Mouse (Mus musculus): ENCODE data around the gene Fam131c. TPM values are rescaled to one million over a fixed set of nuclear protein-coding genes. Genes with fewer than 3 reads are reported as not detected.

The Fam131c gene
- total and polyA plus RNA-seq, 3 experiments = not detected

Other genes with a start within 250 kb of the Fam131c start
- 82.5 and 106 TPM in 2 replicates for gene Szrd1, start 228.4 kb upstream of the Fam131c start, total RNA-seq (2012; rRNA removed)
- 77.8 and 80.9 TPM in 2 replicates for gene Szrd1, start 228.4 kb upstream of the Fam131c start, total RNA-seq (2014; rRNA removed)
- 126 and 143 TPM in 2 replicates for gene Szrd1, start 228.4 kb upstream of the Fam131c start, polyA plus RNA-seq (2012; ENCODE audit: insufficient read length, low read depth)
- 14.4 and 17.3 TPM in 2 replicates for gene Fbxo42, start 220.3 kb upstream of the Fam131c start, total RNA-seq (2012; rRNA removed)
- gene Fbxo42, start 220.3 kb upstream of the Fam131c start, total RNA-seq (2014; rRNA removed) = 8.6 and 9.8 TPM in 2 replicates
- 16.5 and 20.1 TPM in 2 replicates for gene Fbxo42, start 220.3 kb upstream of the Fam131c start, polyA plus RNA-seq (2012; ENCODE audit: insufficient read length, low read depth)
- gene Rsg1, start 154.3 kb upstream of the Fam131c start, total RNA-seq (2012; rRNA removed) = 4.5 and 5.3 TPM in 2 replicates
- gene Rsg1, start 154.3 kb upstream of the Fam131c start, total RNA-seq (2014; rRNA removed) = 1.0 and 1.1 TPM in 2 replicates
- 2.8 and 3.2 TPM in 2 replicates for gene Rsg1, start 154.3 kb upstream of the Fam131c start, polyA plus RNA-seq (2012; ENCODE audit: insufficient read length, low read depth)
- 0.08 and 0.21 TPM in 2 replicates for gene Arhgef19, start 128.7 kb upstream of the Fam131c start, total RNA-seq (2012; rRNA removed)
- 0.15 TPM in 1 of 2 replicates, not detected in the other for gene Arhgef19, start 128.7 kb upstream of the Fam131c start, total RNA-seq (2014; rRNA removed)
- gene Arhgef19, start 128.7 kb upstream of the Fam131c start, polyA plus RNA-seq (2012; ENCODE audit: insufficient read length, low read depth) = 0.19 and 0.40 TPM in 2 replicates
- 0.67 and 0.81 TPM in 2 replicates for gene Epha2, start 67.0 kb upstream of the Fam131c start, total RNA-seq (2012; rRNA removed)
- gene Epha2, start 67.0 kb upstream of the Fam131c start, total RNA-seq (2014; rRNA removed) = 0.55 and 0.58 TPM in 2 replicates
- 0.67 and 0.70 TPM in 2 replicates for gene Epha2, start 67.0 kb upstream of the Fam131c start, polyA plus RNA-seq (2012; ENCODE audit: insufficient read length, low read depth)
- gene Clcnka, start 30.5 kb downstream of the Fam131c start, total RNA-seq (2012; rRNA removed) = not detected in 2 replicates
- gene Clcnka, start 30.5 kb downstream of the Fam131c start, total RNA-seq (2014; rRNA removed) = not detected in 2 replicates
- gene Clcnka, start 30.5 kb downstream of the Fam131c start, polyA plus RNA-seq (2012; ENCODE audit: insufficient read length, low read depth) = not detected in 2 replicates
- 0.51 and 1.1 TPM in 2 replicates for gene Clcnkb, start 47.8 kb downstream of the Fam131c start, total RNA-seq (2012; rRNA removed)
- gene Clcnkb, start 47.8 kb downstream of the Fam131c start, total RNA-seq (2014; rRNA removed) = 0.08 TPM in 2 replicates
- 0.24 and 0.42 TPM in 2 replicates for gene Clcnkb, start 47.8 kb downstream of the Fam131c start, polyA plus RNA-seq (2012; ENCODE audit: insufficient read length, low read depth)
- 0.04 TPM in 1 of 2 replicates, not detected in the other for gene Hspb7, start 52.6 kb downstream of the Fam131c start, total RNA-seq (2012; rRNA removed)
- not detected in 2 replicates for gene Hspb7, start 52.6 kb downstream of the Fam131c start, total RNA-seq (2014; rRNA removed)
- gene Hspb7, start 52.6 kb downstream of the Fam131c start, polyA plus RNA-seq (2012; ENCODE audit: insufficient read length, low read depth) = not detected in 2 replicates
- gene Srarp, start 67.9 kb downstream of the Fam131c start, total RNA-seq (2012; rRNA removed) = not detected in 2 replicates
- not detected in 2 replicates for gene Srarp, start 67.9 kb downstream of the Fam131c start, total RNA-seq (2014; rRNA removed)
- gene Srarp, start 67.9 kb downstream of the Fam131c start, polyA plus RNA-seq (2012; ENCODE audit: insufficient read length, low read depth) = not detected in 2 replicates
- 45.3 and 47.6 TPM in 2 replicates for gene Zbtb17, start 76.4 kb downstream of the Fam131c start, total RNA-seq (2012; rRNA removed)
- gene Zbtb17, start 76.4 kb downstream of the Fam131c start, total RNA-seq (2014; rRNA removed) = 20.4 and 21.4 TPM in 2 replicates
- gene Zbtb17, start 76.4 kb downstream of the Fam131c start, polyA plus RNA-seq (2012; ENCODE audit: insufficient read length, low read depth) = 49.7 and 51.2 TPM in 2 replicates
- gene Spen, start 170.4 kb downstream of the Fam131c start, total RNA-seq (2012; rRNA removed) = 10.2 and 10.8 TPM in 2 replicates
- gene Spen, start 170.4 kb downstream of the Fam131c start, total RNA-seq (2014; rRNA removed) = 2.6 and 4.0 TPM in 2 replicates
- gene Spen, start 170.4 kb downstream of the Fam131c start, polyA plus RNA-seq (2012; ENCODE audit: insufficient read length, low read depth) = 21.3 and 21.6 TPM in 2 replicates
- gene Fblim1, start 237.9 kb downstream of the Fam131c start, total RNA-seq (2012; rRNA removed) = 0.17 TPM in 2 replicates
- 0.07 and 0.09 TPM in 2 replicates for gene Fblim1, start 237.9 kb downstream of the Fam131c start, total RNA-seq (2014; rRNA removed)
- gene Fblim1, start 237.9 kb downstream of the Fam131c start, polyA plus RNA-seq (2012; ENCODE audit: insufficient read length, low read depth) = 0.97 and 1.2 TPM in 2 replicates

All from CH12.LX (cell line).